11 mouse cellular contexts compared by ENCODE assay signal in genomic region chr8:89308532-89308931, GRCm38 (mm10).
A peak's percentile ranks its signal among the peaks of the same experiment; 100 is the strongest.
DNase-seq lines count a peak whose midpoint lies in the region; ATAC-seq and TF ChIP-seq lines count a peak whose summit lies in the region.
"Had no signal": no experiment of that assay in that cellular context is flagged by ENCODE, and none has a peak within 500 bp of the region (broad histone marks: within the 10 kb centered on the region; RNA-seq: fewer than 3 reads in every experiment).

No protein-coding gene starts in this region.

- H3K27me3 ChIP-seq in kidney, adult 2 months (replicated peaks; ENCODE audit: control insufficient read depth, insufficient read depth, low read length), result no peaks in the 10 kb centered on the region
- 0 out of 2 replicates have a peak, but pooled peaks cover 5% of the 10 kb centered on the region for H3K27me3 ChIP-seq in forebrain, embryonic 12.5 days
- no peaks in the 10 kb centered on the region for H3K27me3 ChIP-seq in hindbrain, embryonic 16.5 days (replicated peaks; ENCODE audit: control insufficient read depth, insufficient read depth, low read length)
- H3K27me3 ChIP-seq: liver, embryonic 15.5 days had no signal

- 40% methylated on average over 8 of the region's 8 CpGs for WGBS in kidney, adult 2 months
- WGBS in forebrain, embryonic 12.5 days, result 18% methylated on average over 8 of the region's 8 CpGs
- 20% methylated on average over 8 of the region's 8 CpGs for WGBS in hindbrain, embryonic 16.5 days

- no peak overlapping the region for H3K9ac ChIP-seq in forebrain, embryonic 12.5 days
- H3K9ac ChIP-seq in hindbrain, embryonic 16.5 days (ENCODE audit: low read depth, low read length), result no peak overlapping the region
- H3K9ac ChIP-seq: liver, embryonic 15.5 days had no signal

- 0 out of 2 replicates have a peak overlapping the region, but pooled peaks have one; percentile 11 for H3K4me2 ChIP-seq in forebrain, embryonic 12.5 days
- H3K4me2 ChIP-seq in hindbrain, embryonic 16.5 days (ENCODE audit: low read length), result no peak overlapping the region
- H3K4me2 ChIP-seq: liver, embryonic 15.5 days had no signal

- H3K4me1 ChIP-seq in kidney, adult 2 months (ENCODE audit: control insufficient read depth, insufficient read depth, low read length), result peaks cover 22% of the 10 kb centered on the region; the same call in 1 of the 2 replicates
- peaks cover 42% of the 10 kb centered on the region for H3K4me1 ChIP-seq in forebrain, embryonic 12.5 days
- H3K4me1 ChIP-seq in hindbrain, embryonic 16.5 days (ENCODE audit: control insufficient read depth, insufficient read depth, low read depth, low read length), result peaks cover 3% of the 10 kb centered on the region; the same call in 1 of the 2 replicates
- H3K4me1 ChIP-seq: liver, embryonic 15.5 days had no signal

- H3K4me3 ChIP-seq in kidney, adult 2 months (ENCODE audit: insufficient read depth, low read depth, low read length), result no peak overlapping the region
- no peak overlapping the region for H3K4me3 ChIP-seq in forebrain, embryonic 12.5 days (replicated peaks)
- H3K4me3 ChIP-seq in hindbrain, embryonic 16.5 days (ENCODE audit: low read length), result no peak overlapping the region
- H3K4me3 ChIP-seq: liver, embryonic 15.5 days had no signal

- TF ChIP-seq CTCF in kidney, adult 2 months (conservative IDR thresholded peaks at IDR 0.05; ENCODE audit: insufficient read depth, insufficient read length, low read depth, low read length), result no peak

- H3K9me3 ChIP-seq in forebrain, embryonic 12.5 days, result no peaks in the 10 kb centered on the region
- no peaks in the 10 kb centered on the region for H3K9me3 ChIP-seq in hindbrain, embryonic 16.5 days (ENCODE audit: control insufficient read depth, low read length)
- H3K9me3 ChIP-seq: liver, embryonic 15.5 days had no signal

- no peak for DNase-seq in kidney, adult 2 months
- DNase-seq in kidney, adult 11 months, result no peak
- peak; percentile 72 for DNase-seq in Muller cell, postnatal 12 days (ENCODE audit: inconsistent ontology term)
- DNase-seq in embryo, embryonic 10.5 days (ENCODE audit: low spot score), result no peak
- no peak for DNase-seq in gastrocnemius, postnatal 4 days (ENCODE audit: low spot score in 2 of 2)
- DNase-seq: adrenal gland, adult 2 months had no signal

- no peak for TF ChIP-seq POLR2A in kidney, adult 2 months (IDR thresholded peaks at IDR 0.05; ENCODE audit: low read depth, low read length)

- ATAC-seq in forebrain, embryonic 12.5 days (ENCODE audit: low FRiP score), result no peak
- ATAC-seq in hindbrain, embryonic 16.5 days, result peak; percentile 80; the same call in 1 of the 2 replicates
- ATAC-seq in erythroblast, adult 5-6 weeks (replicated peaks; ENCODE audit: low FRiP score, poor library complexity, severe bottlenecking), result no peak

- peak overlapping the region; percentile 76 for H3K27ac ChIP-seq in kidney, adult 2 months (ENCODE audit: insufficient read depth, low read depth, low read length)
- H3K27ac ChIP-seq in forebrain, embryonic 12.5 days, result peak overlapping the region; percentile 75
- H3K27ac ChIP-seq in hindbrain, embryonic 16.5 days (ENCODE audit: low read depth, low read length), result peak overlapping the region; percentile 49; the same call in 1 of the 2 replicates
- H3K27ac ChIP-seq: liver, embryonic 15.5 days; macrophage had no signal

- no peaks in the 10 kb centered on the region for H3K36me3 ChIP-seq in kidney, adult 2 months (ENCODE audit: control insufficient read depth, insufficient read depth, low read length)
- H3K36me3 ChIP-seq in forebrain, embryonic 12.5 days (replicated peaks), result no peaks in the 10 kb centered on the region
- H3K36me3 ChIP-seq in hindbrain, embryonic 16.5 days (ENCODE audit: control insufficient read depth, insufficient read depth, low read length), result no peaks in the 10 kb centered on the region
- H3K36me3 ChIP-seq: liver, embryonic 15.5 days had no signal
